Mouse (Mus musculus) liver, embryonic 13.5 days (tissue): Measurements from ENCODE around the gene Spag17. TPM values are rescaled to one million over a fixed set of nuclear protein-coding genes. Genes with fewer than 3 reads are reported as not detected.

Experiments used
- ATAC-seq: fragments of 200-750 bp; cut with Nextera tagmentation; 2 replicates; pipeline ENCODE4 v1.8.0; 2017; ENCODE audit warnings: low read depth, mild to moderate bottlenecking, moderate number of reproducible peaks, moderate library complexity
- DNase-seq: peaks from one replicate; pipeline ENCODE4 v3.0.0; 2022
- H3K27ac ChIP-seq: fragments of 300-500 bp; sonication (generic); 2 replicates; pipeline ENCODE4 v1.5.1; 2015; ENCODE audit warnings: moderate library complexity, mild to moderate bottlenecking, inconsistent platforms
- H3K27me3 ChIP-seq: fragments of 300-500 bp; sonication (generic); 2 replicates; pipeline ENCODE4 v1.6.1; 2015; ENCODE audit warnings: mild to moderate bottlenecking, inconsistent platforms
- H3K36me3 ChIP-seq: fragments of 300-500 bp; sonication (generic); 2 replicates; pipeline ENCODE4 v1.6.1; 2015; ENCODE audit warnings: mild to moderate bottlenecking, inconsistent platforms
- H3K4me1 ChIP-seq: fragments of 300-500 bp; sonication (generic); replicated peaks from 2 replicates; pipeline ENCODE4 v1.6.1; 2015; ENCODE audit warnings: inconsistent platforms
- H3K4me2 ChIP-seq: fragments of 300-500 bp; sonication (generic); 2 replicates; pipeline ENCODE4 v1.6.1; 2015; ENCODE audit warnings: inconsistent platforms, mild to moderate bottlenecking, moderate library complexity
- H3K4me3 ChIP-seq: fragments of 300-500 bp; sonication (generic); replicated peaks from 2 replicates; pipeline ENCODE4 v1.5.1; 2015; ENCODE audit warnings: mild to moderate bottlenecking, inconsistent platforms
- H3K9ac ChIP-seq: fragments of 300-500 bp; sonication (generic); 2 replicates; pipeline ENCODE4 v1.6.1; 2015; ENCODE audit warnings: mild to moderate bottlenecking, inconsistent platforms
- H3K9me3 ChIP-seq: fragments of 300-500 bp; sonication (generic); replicated peaks from 2 replicates; pipeline ENCODE4 v1.6.1; 2016; ENCODE audit warnings: inconsistent platforms
- WGBS: fragments of 180-500 bp; shearing (Covaris S2); methylation state at CpG from one replicate; pipeline ENCODE4 v1.1.7; 2015; ENCODE audit not compliant: insufficient replicate concordance; 5-methylcytosine and 5-hydroxymethylcytosine counted together
- polyA plus RNA-seq: library from polyadenylated mRNA; unstranded; fragments of >200 nt; fragmentation: Nextera tagmentation; extraction: Ambion mirVana; gene quantifications from 2 replicates; pipeline ENCODE4 v1.2.1, GENCODE M21; 2015

The Spag17 gene
- polyA plus RNA-seq, 1 experiment from 2014 or later: 0.12 TPM

GRCm38 (mm10) chr3:100102386-100103092, 217.3 kb downstream of the Spag17 start:
- Histone ChIP-seq H3K4me1 (no peaks in the 10 kb centered on the region), H3K4me2 (no peak overlapping the region), H3K4me3 (no peak overlapping the region), H3K36me3 (no peaks in the 10 kb centered on the region), H3K9ac (no peak overlapping the region), H3K9me3 (no peaks in the 10 kb centered on the region), H3K27ac (no peak overlapping the region), H3K27me3 (no peaks in the 10 kb centered on the region)
- DNase-seq (no peak), ATAC-seq (no peak)
- WGBS: 66% methylated on average over 3 of the region's 3 CpGs

DNA sequence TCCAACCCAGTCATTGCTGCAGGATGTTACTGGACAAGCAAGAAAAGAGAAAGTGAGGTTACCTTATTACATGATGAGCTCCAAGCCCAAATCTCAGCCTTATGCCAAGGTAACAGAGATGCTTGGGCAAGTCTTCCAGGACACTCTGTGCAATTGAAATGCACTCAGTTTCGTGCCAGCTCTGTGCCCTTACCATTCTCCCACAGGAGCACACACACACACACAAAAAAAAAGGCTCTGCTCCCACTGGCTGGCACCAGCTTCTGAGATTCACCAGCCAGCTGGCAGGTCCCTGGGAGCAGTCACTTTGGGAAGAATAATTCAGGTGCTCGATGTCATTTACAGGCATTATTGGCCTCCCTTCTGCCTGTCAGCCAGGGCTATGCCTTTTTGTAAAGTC, 221.5 kb downstream of the Spag17 start:
- H3K27me3 ChIP-seq: no peaks in the 10 kb centered on the region
- no peak overlapping the region for H3K9ac ChIP-seq
- ATAC-seq (no peak), DNase-seq (no peak)
- no peak overlapping the region for H3K27ac ChIP-seq
- no peak overlapping the region for H3K4me2 ChIP-seq
- H3K36me3 ChIP-seq: no peaks in the 10 kb centered on the region
- WGBS: 56% methylated on average over 2 of the region's 2 CpGs
- H3K4me3 ChIP-seq: no peak overlapping the region
- no peaks in the 10 kb centered on the region for H3K4me1 ChIP-seq
- no peaks in the 10 kb centered on the region for H3K9me3 ChIP-seq

DNA sequence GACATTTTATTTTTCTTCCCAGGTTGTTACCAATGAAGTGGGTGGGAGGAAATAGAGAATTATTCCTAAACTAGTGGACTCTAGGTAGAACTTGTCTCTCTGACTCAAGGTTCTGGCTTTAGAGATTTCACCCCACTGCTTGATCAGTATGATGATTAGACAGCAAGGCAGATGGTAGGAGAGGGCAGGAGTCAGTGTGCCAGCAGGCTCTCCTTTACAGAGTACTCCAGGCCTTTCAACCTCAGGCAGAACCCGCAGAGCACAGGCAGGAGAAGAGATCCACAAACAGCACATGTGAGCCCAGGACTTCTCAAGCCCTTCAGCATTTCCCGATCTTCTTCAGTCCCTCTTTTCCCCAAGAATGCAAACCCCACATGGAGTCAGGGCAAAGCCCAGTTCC, 233.5 kb downstream of the Spag17 start:
- Histone ChIP-seq H3K4me1 (no peaks in the 10 kb centered on the region), H3K9me3 (no peaks in the 10 kb centered on the region), H3K27ac (no peak overlapping the region), H3K9ac (no peak overlapping the region), H3K4me3 (no peak overlapping the region), H3K27me3 (no peaks in the 10 kb centered on the region), H3K4me2 (no peak overlapping the region), H3K36me3 (no peaks in the 10 kb centered on the region)
- DNase-seq (no peak), ATAC-seq (no peak)
- WGBS: 51% methylated on average over 2 of the region's 2 CpGs

DNA sequence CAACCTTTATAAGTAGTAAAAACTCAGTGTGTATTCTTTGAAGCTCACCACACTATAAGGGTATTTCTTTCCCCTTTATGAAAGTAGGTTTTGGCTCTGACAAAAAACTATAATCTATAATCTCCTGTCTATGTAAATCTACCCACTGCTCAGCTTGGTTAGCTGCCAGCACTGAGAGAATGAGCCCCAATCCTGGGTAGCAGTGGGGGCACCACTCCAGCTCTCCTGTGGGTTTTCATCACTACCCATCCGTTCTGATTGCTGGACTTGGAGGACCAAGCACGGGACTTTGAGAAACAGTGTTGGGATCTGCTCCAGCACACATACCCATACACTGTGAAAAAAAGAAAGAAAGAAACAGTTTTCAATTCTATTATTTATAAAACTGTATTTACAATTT, 236.8 kb downstream of the Spag17 start:
- Histone ChIP-seq H3K27me3 (no peaks in the 10 kb centered on the region), H3K27ac (no peak overlapping the region), H3K4me3 (no peak overlapping the region), H3K36me3 (no peaks in the 10 kb centered on the region), H3K9me3 (no peaks in the 10 kb centered on the region), H3K4me2 (no peak overlapping the region), H3K4me1 (no peaks in the 10 kb centered on the region), H3K9ac (no peak overlapping the region)
- DNase-seq: no peak
- WGBS: 45% methylated on average over 2 of the region's 2 CpGs
- ATAC-seq: no peak

DNA sequence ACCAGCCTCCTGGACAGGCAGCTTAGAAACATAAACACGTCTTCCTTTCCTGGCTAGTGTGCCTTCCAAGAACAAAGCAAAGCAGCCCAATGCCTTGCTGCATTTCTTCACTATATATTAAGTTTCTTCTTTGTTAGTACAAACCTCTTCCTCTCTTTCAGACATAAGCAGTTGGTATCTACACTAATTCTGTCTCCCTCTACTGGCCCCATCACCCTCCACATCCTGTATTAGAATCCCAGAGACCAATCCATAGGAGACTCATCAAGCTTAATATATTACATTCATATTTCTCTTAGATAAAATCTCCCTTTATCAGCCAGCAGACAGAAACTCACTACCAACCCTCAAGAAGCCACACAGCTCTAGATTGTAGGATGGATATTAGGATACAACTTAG, 237.2 kb downstream of the Spag17 start:
- Histone ChIP-seq H3K9ac (no peak overlapping the region), H3K27me3 (no peaks in the 10 kb centered on the region), H3K4me1 (no peaks in the 10 kb centered on the region), H3K9me3 (no peaks in the 10 kb centered on the region), H3K27ac (no peak overlapping the region), H3K4me3 (no peak overlapping the region), H3K4me2 (no peak overlapping the region), H3K36me3 (no peaks in the 10 kb centered on the region)
- WGBS: 55% methylated on average over 1 of the region's 1 CpGs
- DNase-seq (no peak), ATAC-seq (no peak)

DNA sequence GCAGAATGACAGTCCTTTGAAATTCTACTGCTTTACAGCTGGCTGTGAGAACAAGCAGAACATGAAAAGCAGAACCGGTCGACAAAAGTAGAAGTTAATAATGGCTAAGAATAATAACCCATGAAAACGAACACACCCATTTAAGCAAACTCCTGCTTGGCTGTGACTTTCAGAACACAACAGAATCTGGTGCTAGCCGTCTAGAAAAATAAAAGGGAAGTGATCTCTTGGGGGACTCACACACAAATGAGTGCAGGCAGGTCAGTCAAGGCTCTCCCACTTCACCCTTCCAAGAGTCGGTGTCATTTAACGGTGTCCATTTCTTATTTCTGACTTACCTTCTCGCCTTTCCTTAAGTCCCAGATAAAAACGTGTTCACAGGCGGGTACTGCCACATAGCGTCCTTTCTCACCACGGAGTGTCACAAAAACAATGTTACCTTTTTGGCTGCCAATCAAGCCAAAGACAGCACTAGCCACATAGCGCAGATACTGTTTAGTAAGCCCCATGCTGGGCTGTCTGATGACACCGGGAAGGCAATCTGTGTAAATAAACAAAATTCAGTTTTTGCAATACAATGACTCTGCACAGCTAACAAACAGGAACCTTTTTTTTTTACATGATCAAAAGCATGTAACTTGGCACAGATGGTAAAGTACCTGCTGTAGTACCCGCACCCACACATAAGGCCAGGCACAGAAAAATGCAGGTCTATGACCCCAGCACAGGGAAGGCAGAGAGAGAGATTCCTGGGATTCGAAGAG, 275.7 kb downstream of the Spag17 start:
- Histone ChIP-seq H3K9me3 (no peaks in the 10 kb centered on the region), H3K9ac (peak overlapping the region; percentile 91), H3K4me3 (peak overlapping the region; percentile 88), H3K27me3 (no peaks in the 10 kb centered on the region), H3K4me1 (peaks cover 48% of the 10 kb centered on the region), H3K27ac (no peak overlapping the region), H3K4me2 (peak overlapping the region; percentile 86), H3K36me3 (peaks cover 40% of the 10 kb centered on the region)
- 75% methylated on average over 15 of the region's 15 CpGs for WGBS
- ATAC-seq: no peak
- DNase-seq: no peak

DNA sequence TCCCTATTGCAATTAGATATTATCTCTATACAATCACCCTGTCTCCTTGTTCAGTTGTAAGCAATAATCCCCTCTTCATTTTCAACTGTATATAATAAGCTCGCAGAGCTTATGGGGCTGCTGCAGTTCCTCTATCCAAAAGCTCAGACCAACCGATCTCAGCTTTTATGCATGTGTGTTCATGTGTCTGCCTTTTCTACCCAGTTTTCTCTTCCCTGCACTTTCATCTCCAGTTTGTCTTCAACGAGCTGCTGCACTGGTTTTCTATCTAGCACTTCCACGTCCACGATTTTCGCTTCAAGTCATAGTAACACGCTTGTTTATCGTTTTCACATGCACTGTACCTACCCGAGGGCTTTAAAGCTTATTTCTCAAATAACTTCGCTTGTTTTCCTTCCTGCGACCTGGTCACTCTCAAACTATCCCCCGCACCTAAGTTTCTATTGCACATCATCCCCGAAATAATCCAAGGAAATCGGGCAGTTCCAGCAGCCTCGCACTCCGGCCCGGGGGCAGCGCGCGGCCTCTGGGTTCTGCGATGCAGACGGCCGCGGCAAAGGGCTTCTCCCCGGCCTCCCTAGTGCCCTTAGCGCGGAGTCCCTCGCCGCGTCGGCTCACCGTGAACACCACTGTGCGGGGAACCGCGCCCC, 276.6 kb downstream of the Spag17 start:
- H3K27me3 ChIP-seq: no peaks in the 10 kb centered on the region
- peaks cover 34% of the 10 kb centered on the region for H3K36me3 ChIP-seq
- peak overlapping the region; percentile 95 for H3K27ac ChIP-seq
- DNase-seq (no peak), ATAC-seq (no peak)
- WGBS: under 1% methylated on average over 35 of the region's 35 CpGs
- H3K9me3 ChIP-seq: no peaks in the 10 kb centered on the region
- H3K9ac ChIP-seq: peak overlapping the region; percentile 91
- peak overlapping the region; percentile 88 for H3K4me3 ChIP-seq
- peak overlapping the region; percentile 86 for H3K4me2 ChIP-seq
- H3K4me1 ChIP-seq: peaks cover 49% of the 10 kb centered on the region

- peak; percentile 89 for DNase-seq
- peak; percentile 98 for ATAC-seq
- Histone ChIP-seq H3K4me3 (peak within 1 kb of the TSS; percentile 88), H3K4me2 (peak within 1 kb of the TSS; percentile 86), H3K9me3 (no peaks in the 10 kb centered on the region), H3K9ac (peak within 1 kb of the TSS; percentile 91), H3K27ac (peak within 1 kb of the TSS; percentile 95), H3K36me3 (peaks cover 26% of the 10 kb centered on the region), H3K27me3 (no peaks in the 10 kb centered on the region), H3K4me1 (peaks cover 49% of the 10 kb centered on the region)
- WGBS: 2% methylated on average over 54 of the region's 55 CpGs
These were observed 277.3 kb downstream of the Spag17 start, which contains the start of the genes Gdap2 and Wdr3 for GRCm38 (mm10) chr3:100162315-100163105. TSS of gene Gdap2 (plus strand) at chr3:100162381. TSS of gene Wdr3 (minus strand) at chr3:100162407.

DNA sequence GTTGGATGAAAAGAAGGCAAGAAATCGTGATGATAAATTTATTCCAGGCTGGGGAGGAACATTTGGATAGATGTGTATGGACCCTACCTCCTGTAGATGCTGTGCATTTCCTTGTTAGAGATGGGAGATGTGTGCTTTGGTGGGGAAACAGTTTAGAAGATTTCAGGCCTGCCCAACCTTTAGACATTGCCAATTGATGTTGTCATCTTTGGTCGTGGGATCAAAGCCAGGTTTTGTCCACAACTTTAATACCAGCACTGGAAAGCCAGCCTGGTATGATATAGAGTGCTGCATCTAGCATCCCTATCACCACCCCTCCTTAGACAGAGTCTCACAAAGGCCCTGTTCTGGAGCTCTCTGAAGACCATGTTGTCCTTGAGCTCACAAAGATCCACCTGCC, 278.4 kb downstream of the Spag17 start:
- H3K36me3 ChIP-seq: peaks cover 23% of the 10 kb centered on the region
- ATAC-seq (no peak), DNase-seq (no peak)
- 71% methylated on average over 2 of the region's 2 CpGs for WGBS
- peak overlapping the region; percentile 88 for H3K4me3 ChIP-seq
- no peak overlapping the region for H3K9ac ChIP-seq
- H3K4me1 ChIP-seq: peaks cover 49% of the 10 kb centered on the region
- peak overlapping the region; percentile 86 for H3K4me2 ChIP-seq
- H3K27me3 ChIP-seq: no peaks in the 10 kb centered on the region
- no peaks in the 10 kb centered on the region for H3K9me3 ChIP-seq
- no peak overlapping the region for H3K27ac ChIP-seq

DNA sequence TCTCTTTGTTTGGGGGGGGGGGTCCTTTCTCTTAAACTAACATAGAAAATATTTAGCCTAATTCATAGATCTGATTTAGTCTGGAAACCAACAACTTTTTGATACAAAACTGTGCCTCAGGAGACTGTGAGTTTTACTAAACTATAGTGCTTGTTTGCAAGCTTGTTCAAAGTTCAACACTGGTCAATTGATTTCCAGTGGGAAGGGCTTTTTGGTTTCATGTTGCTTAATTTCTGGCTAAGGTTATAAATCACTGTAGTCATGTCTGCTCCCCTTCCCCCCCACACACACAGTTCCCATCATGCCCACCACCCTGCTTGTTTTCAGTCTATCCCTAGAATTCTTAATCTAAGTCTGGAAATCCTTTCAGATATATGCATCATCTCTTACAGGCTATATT, 279.8 kb downstream of the Spag17 start:
- ATAC-seq (no peak), DNase-seq (no peak)
- H3K27ac ChIP-seq: no peak overlapping the region; the same call in 1 of the 2 replicates
- H3K9me3 ChIP-seq: no peaks in the 10 kb centered on the region
- no peak overlapping the region for H3K9ac ChIP-seq
- H3K4me1 ChIP-seq: peaks cover 49% of the 10 kb centered on the region
- H3K4me2 ChIP-seq: no peak overlapping the region
- H3K27me3 ChIP-seq: no peaks in the 10 kb centered on the region
- no peak overlapping the region for H3K4me3 ChIP-seq
- peaks cover 19% of the 10 kb centered on the region; the same call in 1 of the 2 replicates for H3K36me3 ChIP-seq

DNA sequence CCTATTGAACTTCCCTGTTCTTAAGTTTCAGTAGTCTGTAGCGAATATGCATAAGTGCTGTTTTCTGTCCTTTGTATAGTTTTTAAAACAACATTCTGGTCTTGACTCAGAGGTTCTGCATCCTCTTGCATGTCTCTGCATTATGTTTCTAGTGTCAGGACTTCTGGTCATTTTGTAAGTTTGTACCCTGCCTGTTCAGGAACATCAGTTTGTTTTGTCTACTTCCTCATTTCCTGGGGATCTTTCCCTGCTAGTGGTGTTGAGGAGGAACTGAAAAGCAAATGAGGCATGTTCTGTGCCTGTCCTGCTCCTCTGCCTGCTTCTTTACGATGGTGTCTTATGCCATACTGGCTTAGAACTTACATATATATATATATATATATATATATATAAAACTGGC, 290.8 kb downstream of the Spag17 start:
- Histone ChIP-seq H3K27me3 (no peaks in the 10 kb centered on the region), H3K4me1 (no peaks in the 10 kb centered on the region), H3K27ac (no peak overlapping the region), H3K36me3 (peaks cover 65% of the 10 kb centered on the region), H3K9ac (no peak overlapping the region), H3K4me3 (no peak overlapping the region), H3K9me3 (no peaks in the 10 kb centered on the region), H3K4me2 (no peak overlapping the region)
- DNase-seq (no peak), ATAC-seq (no peak)
- WGBS: 64% methylated on average over 2 of the region's 2 CpGs
